Mouse (Mus musculus) embryo, embryonic 11 days (tissue): ENCODE measurements around the gene Mmp12.
"Not testable (repeated sequence)": the region's sequence is repeated elsewhere in the genome, so short reads cannot be mapped to it uniquely, and the experiment has no call there.

Experiments
- DNase-seq: peaks from one replicate; pipeline ENCODE4 v3.0.0-alpha.2; 2015

Mmp12 gene

DNA sequence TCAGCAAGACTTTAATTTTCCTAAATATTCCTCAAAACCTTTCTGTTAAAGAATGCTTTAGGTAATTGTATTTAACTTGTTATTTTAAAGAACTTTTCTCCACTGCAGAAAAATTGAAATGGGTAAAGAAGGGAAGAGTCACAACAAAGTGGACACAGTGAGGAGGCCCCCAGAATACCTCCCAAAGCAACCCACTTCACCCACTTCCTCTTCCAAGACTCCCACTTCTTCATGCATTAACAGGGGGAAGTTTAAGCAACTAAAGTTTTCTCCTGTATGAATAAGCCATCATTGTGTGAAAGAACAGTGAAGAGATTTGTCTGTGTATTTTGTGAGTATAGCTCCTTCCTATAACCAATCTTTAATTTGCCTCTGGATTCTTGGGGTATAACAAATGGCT lies at the start of gene Mmp12:
TSS of gene Mmp12 (plus strand) at position 275 of the 400 bp plus-strand sequence.
- no peak for DNase-seq

DNA sequence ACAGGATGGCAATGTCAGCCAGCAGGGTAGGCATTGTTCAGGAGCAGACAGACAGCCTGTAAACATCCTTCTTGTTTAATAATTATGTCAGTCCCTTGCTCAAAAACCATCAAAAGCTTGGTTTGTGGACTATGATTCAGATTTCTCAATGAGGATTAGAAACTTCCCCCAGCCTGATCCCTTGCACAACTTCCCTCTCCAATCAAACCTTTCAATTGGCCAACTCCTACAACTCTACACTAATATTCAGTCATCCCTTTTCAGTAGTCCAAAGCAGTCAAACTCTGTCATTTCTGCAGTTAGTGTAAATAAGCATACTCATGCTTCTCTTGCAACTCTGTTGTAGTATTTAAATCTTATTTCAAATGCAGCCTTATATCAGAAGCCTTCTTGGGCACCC lies 12.3 kb upstream of the Mmp12 start:
- DNase-seq: no peak

DNA sequence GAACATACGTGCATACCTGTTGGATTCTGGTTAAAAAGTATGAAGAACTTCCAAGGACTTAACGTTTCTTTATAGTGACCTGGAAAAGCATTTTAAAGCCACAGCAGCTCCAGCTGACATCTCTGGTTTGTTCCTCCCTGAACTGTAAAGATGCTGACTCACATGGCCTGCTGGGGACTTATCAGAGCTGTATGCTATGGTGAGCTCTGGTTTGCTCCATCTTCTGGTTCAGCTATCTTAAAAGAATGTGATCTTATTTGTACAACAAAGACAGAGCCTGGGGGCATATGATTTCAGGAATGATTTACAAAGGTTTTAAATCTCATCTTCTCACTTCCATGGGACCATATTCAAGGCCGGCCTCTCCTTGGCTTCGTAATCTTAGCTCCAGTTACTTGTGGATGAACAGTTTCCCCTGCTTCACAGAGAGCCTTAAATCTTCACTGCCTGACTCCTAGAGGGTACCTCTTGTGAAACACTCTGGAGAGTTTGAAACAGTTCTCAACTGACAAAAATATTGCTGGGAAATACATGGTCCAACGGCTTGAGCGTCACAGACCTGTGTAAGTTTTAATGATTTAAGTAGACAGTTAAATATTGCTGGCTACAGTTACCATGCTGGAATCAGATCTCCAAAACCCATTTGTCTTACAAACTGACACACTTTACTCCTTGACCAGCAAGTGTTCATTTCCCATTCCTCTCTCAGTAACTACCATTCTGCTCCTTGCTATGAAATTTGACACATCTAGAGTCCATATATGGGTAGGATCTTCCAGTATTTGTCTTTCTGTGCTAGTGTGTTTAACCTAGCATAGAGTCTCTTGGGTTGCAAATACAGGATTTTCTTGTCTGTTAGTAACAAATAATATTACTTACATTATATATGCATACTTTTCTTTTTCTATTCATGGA lies 8.2 kb upstream of the Mmp12 start:
- no peak for DNase-seq

DNA sequence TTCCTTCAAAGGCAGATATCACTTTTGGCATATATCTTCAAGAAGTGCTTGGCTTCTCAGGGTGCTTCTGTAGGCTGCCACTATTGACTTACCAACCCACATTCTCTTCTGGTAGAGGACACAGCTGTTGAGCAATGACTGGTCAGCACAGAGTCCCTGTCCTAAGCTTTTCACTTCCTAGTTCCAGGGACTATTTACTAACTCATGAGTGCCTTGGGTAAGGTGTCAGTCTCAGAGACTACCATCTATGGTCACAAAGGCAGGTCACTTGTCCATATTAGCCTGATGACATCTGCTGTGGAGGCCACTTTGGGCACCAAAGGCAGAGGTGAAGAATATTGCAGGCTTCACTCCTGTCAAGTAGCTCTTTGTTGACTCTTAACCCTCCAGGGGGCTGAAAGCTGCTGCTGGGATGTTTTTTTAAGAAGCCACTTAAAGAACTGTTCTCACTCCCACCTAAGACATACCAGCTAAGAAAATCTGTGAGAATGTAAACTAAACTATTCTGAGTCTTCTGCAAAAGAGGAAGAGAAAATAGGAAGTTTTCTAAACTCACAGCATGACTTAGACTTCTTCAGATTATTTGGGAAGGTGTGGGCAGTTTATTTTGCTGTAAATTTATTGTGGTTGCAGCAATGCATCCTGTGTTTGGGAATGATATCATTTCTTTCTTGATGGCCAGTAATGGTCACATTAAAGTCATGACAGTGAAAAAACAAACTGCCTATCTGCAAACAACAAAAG lies 7.3 kb upstream of the Mmp12 start:
- DNase-seq: peak; percentile 2

DNA sequence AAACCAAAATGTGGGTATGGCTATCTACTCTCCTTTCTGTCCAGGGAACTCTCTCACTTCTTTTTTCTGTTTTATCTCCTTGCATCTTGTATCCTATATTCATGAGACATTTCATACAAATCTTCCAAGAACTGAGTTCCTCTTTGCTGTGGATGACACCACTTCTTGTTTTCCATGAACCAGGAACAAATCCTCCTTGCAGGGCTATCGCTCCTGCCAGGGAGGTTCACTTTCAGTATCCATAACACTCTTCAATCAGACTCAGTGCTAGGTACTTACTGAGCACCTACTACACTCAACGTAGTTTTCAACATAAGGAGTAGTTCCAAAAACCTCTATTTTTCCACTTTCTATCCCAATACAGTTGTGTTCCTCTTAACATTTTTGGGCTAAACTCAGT lies 1.3 kb downstream of the Mmp12 start:
- no peak for DNase-seq

DNA sequence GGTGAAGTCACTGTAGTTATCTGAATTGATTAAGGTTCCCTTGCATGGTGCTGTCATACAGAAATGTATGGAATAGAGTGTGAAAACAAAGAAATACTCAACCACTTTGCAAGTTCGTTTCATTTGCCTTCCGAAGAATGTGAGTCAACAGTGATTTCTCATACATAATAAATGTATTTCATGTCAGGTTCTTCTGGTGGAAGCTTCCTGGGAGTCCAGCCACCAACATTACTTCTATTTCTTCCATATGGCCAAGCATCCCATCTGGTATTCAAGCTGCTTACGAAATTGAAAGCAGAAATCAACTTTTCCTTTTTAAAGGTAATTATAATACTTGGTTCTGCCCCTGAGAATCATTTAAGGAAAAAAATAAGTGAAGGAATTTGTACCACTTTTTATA lies 10.4 kb downstream of the Mmp12 start:
- DNase-seq: no peak

DNA sequence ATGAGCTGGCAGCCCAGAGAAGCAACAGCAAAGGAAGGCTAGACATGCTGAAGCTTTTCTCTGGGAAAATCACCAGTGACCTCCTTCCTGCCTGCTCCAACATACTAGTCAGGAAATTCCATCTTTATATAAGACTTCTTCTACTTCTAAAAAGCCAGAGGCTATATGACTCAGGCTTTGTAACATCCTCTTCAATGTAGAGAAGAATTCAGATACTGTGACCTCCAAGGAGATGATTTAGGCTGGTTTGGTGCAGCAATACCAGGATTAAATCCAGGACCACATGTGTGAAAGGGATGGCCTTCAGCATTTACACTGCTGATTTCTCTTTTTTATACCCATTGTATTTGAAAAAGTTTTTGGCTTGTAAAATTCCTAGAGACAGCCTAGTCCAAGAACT lies 43.8 kb downstream of the Mmp12 start, which contains the start of gene Mmp1b:
TSS of gene Mmp1b (minus strand) at position 101 of the 400 bp plus-strand sequence.
- DNase-seq: no peak

DNA sequence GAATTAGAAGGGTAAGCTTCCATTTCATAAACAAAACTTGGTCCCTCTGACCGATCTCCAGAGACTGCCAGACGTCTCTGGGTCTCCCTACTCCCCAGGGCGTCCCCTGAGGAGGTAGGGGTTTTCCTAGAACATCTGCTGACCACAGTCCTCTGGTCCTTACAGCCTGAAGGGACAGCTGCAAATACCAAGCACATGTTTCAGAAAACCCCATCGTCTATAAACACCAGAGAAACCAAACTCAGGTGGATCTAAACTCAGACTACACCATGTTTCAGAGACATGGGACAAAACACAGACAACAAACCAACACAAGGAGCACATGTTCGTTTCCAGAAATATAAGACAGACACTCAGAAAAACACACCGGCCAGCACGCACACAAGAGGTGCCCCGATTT lies 52.4 kb downstream of the Mmp12 start:
- not testable (repeated sequence) for DNase-seq
